Mouse (Mus musculus): ENCODE data around the gene 1700020N01Rik. TPM values are rescaled to one million over a fixed set of nuclear protein-coding genes. Genes with fewer than 3 reads are reported as not detected.

1700020N01Rik gene
- polyA plus RNA-seq, 1 experiment from 2014 or later: not detected

GRCm38 (mm10) chr10:21669750-21670161 lies 76.8 kb downstream of the 1700020N01Rik start:
- Histone ChIP-seq H3K4me1 (ENCODE audit: control insufficient read depth, insufficient read depth, low read length) (no peaks in the 10 kb centered on the region), H3K36me3 (ENCODE audit: control insufficient read depth, insufficient read depth, low read length) (no peaks in the 10 kb centered on the region), H3K27me3 (ENCODE audit: control insufficient read depth, insufficient read depth, low read length) (no peaks in the 10 kb centered on the region), H3K9me3 (ENCODE audit: control insufficient read depth, low read length) (no peaks in the 10 kb centered on the region), H3K4me3 (ENCODE audit: low read depth, low read length) (no peak overlapping the region), H3K9ac (ENCODE audit: low read length) (no peak overlapping the region), H3K27ac (replicated peaks; ENCODE audit: low read depth, low read length) (no peak overlapping the region), H3K4me2 (ENCODE audit: low read depth, severe bottlenecking) (no peak overlapping the region)
- 82% methylated on average over 11 of the region's 11 CpGs for WGBS
- no peak for DNase-seq (ENCODE audit: low spot score)
- ATAC-seq (ENCODE audit: insufficient number of reproducible peaks, low FRiP score, low TSS enrichment, low read depth): no peak

- Histone ChIP-seq H3K4me1 (ENCODE audit: control insufficient read depth, insufficient read depth, low read length) (no peaks in the 10 kb centered on the region), H3K4me2 (ENCODE audit: low read depth, severe bottlenecking) (no peak overlapping the region), H3K36me3 (ENCODE audit: control insufficient read depth, insufficient read depth, low read length) (no peaks in the 10 kb centered on the region), H3K4me3 (ENCODE audit: low read depth, low read length) (no peak overlapping the region), H3K27ac (replicated peaks; ENCODE audit: low read depth, low read length) (no peak overlapping the region), H3K27me3 (ENCODE audit: control insufficient read depth, insufficient read depth, low read length) (no peaks in the 10 kb centered on the region), H3K9me3 (ENCODE audit: control insufficient read depth, low read length) (no peaks in the 10 kb centered on the region), H3K9ac (ENCODE audit: low read length) (no peak overlapping the region)
- WGBS: 87% methylated on average over 5 of the region's 5 CpGs
- ATAC-seq (ENCODE audit: insufficient number of reproducible peaks, low FRiP score, low TSS enrichment, low read depth): no peak
- DNase-seq (ENCODE audit: low spot score): no peak
These were observed 77.2 kb downstream of the 1700020N01Rik start for GRCm38 (mm10) chr10:21670168-21670567.

Other genes with a start within 250 kb of the 1700020N01Rik start
- gene Aldh8a1, start 215.9 kb upstream of the 1700020N01Rik start, polyA plus RNA-seq (2014; fragmentation: Nextera tagmentation; extraction: Ambion mirVana): not detected in 2 replicates

Measured in limb, embryonic 11.5 days (tissue).